Mouse (Mus musculus) forebrain, embryonic 16.5 days (tissue): Measurements from ENCODE around the gene Amdhd1. TPM values are rescaled to one million over a fixed set of nuclear protein-coding genes. Genes with fewer than 3 reads are reported as not detected.
"Not testable (repeated sequence)": the region's sequence is repeated elsewhere in the genome, so short reads cannot be mapped to it uniquely, and the experiment has no call there.

ENCODE experiments used
- ATAC-seq: fragments of 200-750 bp; cut with Nextera tagmentation; 2 replicates; pipeline ENCODE4 v1.8.0; 2017; ENCODE audit warnings: mild to moderate bottlenecking, moderate library complexity
- H3K27ac ChIP-seq: fragments of 300-500 bp; sonication (generic); 2 replicates; pipeline ENCODE4 v1.5.1; 2014; ENCODE audit warnings: low read length, control low read depth
- H3K27me3 ChIP-seq: fragments of 300-500 bp; sonication (generic); replicated peaks from 2 replicates; pipeline ENCODE4 v1.6.1; 2014; ENCODE audit warnings: low read length; ENCODE audit not compliant: control insufficient read depth, insufficient read depth
- H3K36me3 ChIP-seq: fragments of 300-500 bp; sonication (generic); 2 replicates; pipeline ENCODE4 v1.6.1; 2014; ENCODE audit not compliant: control insufficient read depth, insufficient read depth
- H3K4me1 ChIP-seq: fragments of 300-500 bp; sonication (generic); replicated peaks from 2 replicates; pipeline ENCODE4 v1.6.1; 2014; ENCODE audit warnings: low read length; ENCODE audit not compliant: control insufficient read depth, insufficient read depth
- H3K4me2 ChIP-seq: fragments of 300-500 bp; sonication (generic); 2 replicates; pipeline ENCODE4 v1.6.1; 2014; ENCODE audit warnings: mild to moderate bottlenecking, low read length, control low read depth
- H3K4me3 ChIP-seq: fragments of 300-500 bp; sonication (generic); replicated peaks from 2 replicates; pipeline ENCODE4 v1.5.1; 2014; ENCODE audit warnings: mild to moderate bottlenecking, low read length, control low read depth
- H3K9ac ChIP-seq: fragments of 300-500 bp; sonication (generic); replicated peaks from 2 replicates; pipeline ENCODE4 v1.6.1; 2014; ENCODE audit warnings: low read depth, low read length, control low read depth
- H3K9me3 ChIP-seq: fragments of 300-500 bp; sonication (generic); 2 replicates; pipeline ENCODE4 v1.6.1; 2016; ENCODE audit warnings: low read length; ENCODE audit not compliant: control insufficient read depth
- WGBS: fragments of 180-500 bp; shearing (Covaris S2); extraction: QIAGEN DNeasy Blood & Tissue Kit; methylation state at CpG from one replicate; pipeline ENCODE4 v1.1.7; 2014; 5-methylcytosine and 5-hydroxymethylcytosine counted together
- polyA plus RNA-seq: library from polyadenylated mRNA; unstranded; fragments of >200 nt; fragmentation: Nextera tagmentation; extraction: Ambion mirVana; gene quantifications from 2 replicates; pipeline ENCODE4 v1.2.1, GENCODE M21; 2015

Amdhd1 gene
- polyA plus RNA-seq, 1 experiment from 2014 or later = 0.16 TPM

- no peak overlapping the region for H3K4me3 ChIP-seq
- H3K36me3 ChIP-seq = no peaks in the 10 kb centered on the region
- H3K9ac ChIP-seq = no peak overlapping the region
- no peaks in the 10 kb centered on the region for H3K9me3 ChIP-seq
- 92% methylated on average over 10 of the region's 10 CpGs for WGBS
- ATAC-seq = no peak
- H3K4me1 ChIP-seq = no peaks in the 10 kb centered on the region
- H3K27ac ChIP-seq = no peak overlapping the region
- H3K4me2 ChIP-seq = no peak overlapping the region
- H3K27me3 ChIP-seq = no peaks in the 10 kb centered on the region
Observed at GRCm38 (mm10) chr10:93567066-93567465, 27.2 kb upstream of the Amdhd1 start.

- H3K27me3 ChIP-seq = no peaks in the 10 kb centered on the region
- WGBS = 90% methylated on average over 14 of the region's 14 CpGs
Observed at GRCm38 (mm10) chr10:93564518-93565090, 24.8 kb upstream of the Amdhd1 start.

GRCm38 (mm10) chr10:93559786-93560185, 20.0 kb upstream of the Amdhd1 start:
- Histone ChIP-seq H3K4me1 (no peaks in the 10 kb centered on the region), H3K27ac (no peak overlapping the region), H3K36me3 (no peaks in the 10 kb centered on the region), H3K9me3 (no peaks in the 10 kb centered on the region), H3K4me3 (no peak overlapping the region), H3K4me2 (no peak overlapping the region), H3K27me3 (no peaks in the 10 kb centered on the region), H3K9ac (no peak overlapping the region)
- no peak for ATAC-seq
- 60% methylated on average over 9 of the region's 9 CpGs for WGBS

More at GRCm38 (mm10) chr10:93564518-93565090, 24.8 kb upstream of the Amdhd1 start:
- Histone ChIP-seq H3K27ac (no peak overlapping the region), H3K4me2 (no peak overlapping the region), H3K9ac (no peak overlapping the region), H3K36me3 (no peaks in the 10 kb centered on the region), H3K9me3 (no peaks in the 10 kb centered on the region), H3K4me3 (no peak overlapping the region), H3K4me1 (no peaks in the 10 kb centered on the region)
- ATAC-seq = no peak

GRCm38 (mm10) chr10:93557971-93558370, 18.1 kb upstream of the Amdhd1 start:
- H3K36me3 ChIP-seq, ATAC-seq, H3K9me3 ChIP-seq, H3K27ac ChIP-seq, H3K4me3 ChIP-seq, H3K4me2 ChIP-seq, H3K9ac ChIP-seq, H3K27me3 ChIP-seq, H3K4me1 ChIP-seq: not testable (repeated sequence)
- WGBS = 61% methylated on average over 2 of the region's 2 CpGs

- no peak overlapping the region for H3K4me2 ChIP-seq
- H3K4me3 ChIP-seq = no peak overlapping the region
- H3K9me3 ChIP-seq = no peaks in the 10 kb centered on the region
- ATAC-seq = no peak
- H3K27ac ChIP-seq = no peak overlapping the region
- no peaks in the 10 kb centered on the region for H3K4me1 ChIP-seq
- H3K27me3 ChIP-seq = no peaks in the 10 kb centered on the region
- no peak overlapping the region for H3K9ac ChIP-seq
- H3K36me3 ChIP-seq = no peaks in the 10 kb centered on the region
- WGBS = 85% methylated on average over 8 of the region's 8 CpGs
Observed at GRCm38 (mm10) chr10:93552596-93552995, 12.8 kb upstream of the Amdhd1 start.

GRCm38 (mm10) chr10:93549821-93550220, 10.0 kb upstream of the Amdhd1 start:
- Histone ChIP-seq H3K4me1 (no peaks in the 10 kb centered on the region), H3K36me3 (no peaks in the 10 kb centered on the region), H3K27me3 (no peaks in the 10 kb centered on the region), H3K27ac (no peak overlapping the region), H3K9me3 (no peaks in the 10 kb centered on the region), H3K4me2 (no peak overlapping the region), H3K4me3 (no peak overlapping the region), H3K9ac (no peak overlapping the region)
- WGBS = 87% methylated on average over 10 of the region's 10 CpGs
- ATAC-seq = no peak

- no peak overlapping the region for H3K4me3 ChIP-seq
- no peaks in the 10 kb centered on the region for H3K4me1 ChIP-seq
- no peaks in the 10 kb centered on the region for H3K9me3 ChIP-seq
- no peaks in the 10 kb centered on the region for H3K27me3 ChIP-seq
- no peaks in the 10 kb centered on the region for H3K36me3 ChIP-seq
- no peak overlapping the region for H3K9ac ChIP-seq
- H3K4me2 ChIP-seq = no peak overlapping the region
- ATAC-seq = peak; percentile 70; the same call in 1 of the 2 replicates
- H3K27ac ChIP-seq = no peak overlapping the region
- WGBS = 15% methylated on average over 7 of the region's 7 CpGs
Observed at GRCm38 (mm10) chr10:93548991-93549390, 9.2 kb upstream of the Amdhd1 start.

GRCm38 (mm10) chr10:93547741-93548270, 8.0 kb upstream of the Amdhd1 start:
- H3K9ac ChIP-seq = no peak overlapping the region
- no peak overlapping the region for H3K4me2 ChIP-seq
- H3K36me3 ChIP-seq = no peaks in the 10 kb centered on the region
- no peak overlapping the region for H3K4me3 ChIP-seq
- ATAC-seq = no peak
- H3K27ac ChIP-seq = no peak overlapping the region
- H3K27me3 ChIP-seq = no peaks in the 10 kb centered on the region
- WGBS = 83% methylated on average over 4 of the region's 4 CpGs
- no peaks in the 10 kb centered on the region for H3K4me1 ChIP-seq
- H3K9me3 ChIP-seq = no peaks in the 10 kb centered on the region

GRCm38 (mm10) chr10:93544172-93544571, 4.3 kb upstream of the Amdhd1 start:
- WGBS = 83% methylated on average over 5 of the region's 5 CpGs
- H3K9me3 ChIP-seq = no peaks in the 10 kb centered on the region
- H3K36me3 ChIP-seq = no peaks in the 10 kb centered on the region
- H3K4me2 ChIP-seq = no peak overlapping the region
- H3K27me3 ChIP-seq = no peaks in the 10 kb centered on the region
- H3K27ac ChIP-seq = no peak overlapping the region
- ATAC-seq = no peak
- no peak overlapping the region for H3K4me3 ChIP-seq
- peaks cover 6% of the 10 kb centered on the region; the same call in 1 of the 2 replicates for H3K4me1 ChIP-seq
- H3K9ac ChIP-seq = no peak overlapping the region

- no peak overlapping the region for H3K4me2 ChIP-seq
- H3K27ac ChIP-seq = no peak overlapping the region
- H3K36me3 ChIP-seq = no peaks in the 10 kb centered on the region
- peaks cover 6% of the 10 kb centered on the region; the same call in 1 of the 2 replicates for H3K4me1 ChIP-seq
- no peak overlapping the region for H3K9ac ChIP-seq
- 56% methylated on average over 6 of the region's 6 CpGs for WGBS
- no peaks in the 10 kb centered on the region for H3K9me3 ChIP-seq
- H3K27me3 ChIP-seq = no peaks in the 10 kb centered on the region
- no peak for ATAC-seq
- no peak overlapping the region for H3K4me3 ChIP-seq
Observed at GRCm38 (mm10) chr10:93543176-93543575, 3.3 kb upstream of the Amdhd1 start.
